Mouse (Mus musculus): Measurements from ENCODE around the gene Rnf7. TPM values are rescaled to one million over a fixed set of nuclear protein-coding genes. Genes with fewer than 3 reads are reported as not detected.
"Not testable (repeated sequence)": the region's sequence is repeated elsewhere in the genome, so short reads cannot be mapped to it uniquely, and the experiment has no call there.

The Rnf7 gene
- 273 and 278 TPM in 2 replicates for polyA plus RNA-seq (2014; fragmentation: Nextera tagmentation; extraction: Ambion mirVana)

DNA sequence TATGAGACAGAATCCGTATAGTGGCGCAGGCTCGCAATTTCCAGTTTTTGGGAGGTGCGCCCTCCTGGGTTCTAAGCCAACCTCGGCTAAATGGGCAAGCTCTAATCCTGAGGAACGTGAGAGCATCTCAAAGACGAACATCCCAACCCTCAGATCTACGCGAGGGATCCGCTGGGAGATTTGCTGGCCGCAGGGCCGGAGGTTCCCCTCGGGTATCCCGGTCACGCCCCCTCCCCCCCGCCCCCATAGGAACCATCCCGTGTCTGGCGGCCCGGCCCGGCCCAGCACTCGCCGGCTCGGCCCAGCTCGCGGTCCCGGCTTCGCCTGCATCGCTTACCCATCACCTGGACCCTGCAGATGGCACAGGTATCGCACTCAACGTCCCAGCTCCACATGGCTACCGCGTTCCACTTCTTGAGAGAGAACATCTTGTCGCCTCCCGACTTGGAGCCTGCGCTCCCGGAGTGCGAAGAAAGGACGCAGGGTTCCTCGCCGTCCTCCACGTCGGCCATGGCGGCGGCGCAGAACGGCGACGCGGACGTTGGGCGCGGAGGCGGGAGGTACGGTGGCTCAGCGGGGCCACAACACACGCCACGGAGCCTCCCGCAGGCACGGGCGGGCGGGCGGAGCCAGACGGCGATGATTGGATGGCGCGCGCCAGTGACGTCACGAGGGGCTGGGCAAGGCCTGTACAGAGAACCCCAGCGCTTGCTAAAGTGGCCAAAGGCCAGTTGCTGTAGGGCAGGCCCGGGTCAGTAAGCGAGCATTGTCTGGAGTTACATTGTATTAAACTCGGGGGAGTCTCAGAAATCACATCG, at the start of gene Rnf7:
TSS of gene Rnf7 (minus strand) at position 605 of the 818 bp plus-strand sequence.
- H3K9me3 ChIP-seq (ENCODE audit: control insufficient read depth, low read length), result no peaks in the 10 kb centered on the region
- peak; percentile 98 for DNase-seq (ENCODE audit: low spot score)
- H3K9ac ChIP-seq (ENCODE audit: low read depth, low read length), result peak within 1 kb of the TSS; percentile 87
- H3K27me3 ChIP-seq (replicated peaks; ENCODE audit: control insufficient read depth, insufficient read depth, low read length), result no peaks in the 10 kb centered on the region
- under 1% methylated on average over 51 of the region's 74 CpGs for WGBS
- peak within 1 kb of the TSS; percentile 65 for H3K4me2 ChIP-seq (ENCODE audit: low read depth, low read length)
- H3K4me3 ChIP-seq (ENCODE audit: low read depth, low read length), result peak within 1 kb of the TSS; percentile 82
- peak within 1 kb of the TSS; percentile 89 for H3K27ac ChIP-seq (replicated peaks; ENCODE audit: low read depth, low read length)
- peaks cover 9% of the 10 kb centered on the region for H3K4me1 ChIP-seq (ENCODE audit: control insufficient read depth, insufficient read depth, low read length)
- H3K36me3 ChIP-seq (ENCODE audit: control insufficient read depth, insufficient read depth, low read length), result peaks cover 16% of the 10 kb centered on the region; the same call in 1 of the 2 replicates
- peak; percentile 98 for ATAC-seq (ENCODE audit: low read depth)

DNA sequence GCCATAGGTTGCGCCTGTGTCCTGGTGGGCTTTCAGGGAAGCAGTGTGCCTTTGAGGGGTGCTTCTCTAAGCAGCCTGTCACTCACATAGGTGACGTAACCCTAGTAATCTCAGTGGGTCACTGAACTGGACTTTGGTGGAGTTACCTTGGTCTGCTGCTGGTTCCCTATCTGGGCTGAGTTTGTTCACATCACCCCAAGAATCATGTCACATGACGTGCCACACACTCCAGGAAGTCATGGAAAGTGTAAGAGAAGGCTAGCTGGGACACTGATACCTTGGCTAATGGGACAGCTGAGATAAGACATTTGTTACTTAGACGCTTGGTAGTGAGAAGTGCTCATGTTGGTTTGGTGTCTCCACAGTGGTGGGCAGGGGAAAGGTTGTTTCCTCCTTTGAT, 47.5 kb upstream of the Rnf7 start:
- 82% methylated on average over 4 of the region's 4 CpGs for WGBS
- H3K4me2 ChIP-seq (ENCODE audit: low read depth, low read length), result no peak overlapping the region
- no peaks in the 10 kb centered on the region for H3K27me3 ChIP-seq (replicated peaks; ENCODE audit: control insufficient read depth, insufficient read depth, low read length)
- H3K9me3 ChIP-seq (ENCODE audit: control insufficient read depth, low read length), result no peaks in the 10 kb centered on the region
- no peak overlapping the region for H3K27ac ChIP-seq (replicated peaks; ENCODE audit: low read depth, low read length)
- peaks cover 9% of the 10 kb centered on the region; the same call in 1 of the 2 replicates for H3K4me1 ChIP-seq (ENCODE audit: control insufficient read depth, insufficient read depth, low read length)
- no peak overlapping the region for H3K9ac ChIP-seq (ENCODE audit: low read depth, low read length)
- H3K4me3 ChIP-seq (ENCODE audit: low read depth, low read length), result no peak overlapping the region
- ATAC-seq (ENCODE audit: low read depth), result no peak
- no peak for DNase-seq (ENCODE audit: low spot score)
- H3K36me3 ChIP-seq (ENCODE audit: control insufficient read depth, insufficient read depth, low read length), result no peaks in the 10 kb centered on the region

DNA sequence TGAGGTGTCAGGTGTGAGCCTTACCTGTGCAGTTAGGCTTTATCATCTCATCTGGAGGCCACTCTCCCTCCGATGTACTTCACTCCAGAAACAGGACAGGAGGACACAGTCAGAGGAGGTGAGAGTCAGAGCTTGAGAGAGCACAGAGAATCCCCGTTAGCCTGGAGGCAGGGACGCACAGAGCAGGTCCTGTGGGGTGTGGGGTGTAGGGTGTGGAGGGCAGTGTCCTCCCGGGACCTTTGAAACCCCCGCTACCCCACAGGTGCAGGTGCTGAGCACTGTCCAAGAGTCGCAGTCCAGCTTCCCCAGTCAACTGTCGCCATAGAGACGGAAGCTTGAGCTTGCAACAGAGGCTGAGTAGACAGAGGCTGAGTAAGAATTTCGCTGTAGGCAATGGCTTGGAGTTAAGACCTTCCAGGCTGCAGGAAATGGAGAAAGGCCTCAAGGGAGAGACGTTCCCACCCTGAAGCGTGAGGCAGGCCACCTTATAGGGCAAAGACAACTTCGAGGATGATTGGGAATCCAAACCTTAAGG, 46.6 kb upstream of the Rnf7 start, which contains the start of gene Gm28729:
TSS of gene Gm28729 (minus strand) at position 293 of the 535 bp plus-strand sequence.
- Histone ChIP-seq H3K4me1 (ENCODE audit: control insufficient read depth, insufficient read depth, low read length) (no peaks in the 10 kb centered on the region), H3K27ac (replicated peaks; ENCODE audit: low read depth, low read length) (no peak within 1 kb of the TSS), H3K9me3 (ENCODE audit: control insufficient read depth, low read length) (no peaks in the 10 kb centered on the region), H3K4me3 (ENCODE audit: low read depth, low read length) (no peak within 1 kb of the TSS), H3K36me3 (ENCODE audit: control insufficient read depth, insufficient read depth, low read length) (no peaks in the 10 kb centered on the region), H3K9ac (ENCODE audit: low read depth, low read length) (no peak within 1 kb of the TSS), H3K27me3 (replicated peaks; ENCODE audit: control insufficient read depth, insufficient read depth, low read length) (no peaks in the 10 kb centered on the region), H3K4me2 (ENCODE audit: low read depth, low read length) (no peak within 1 kb of the TSS)
- WGBS, result 42% methylated on average over 12 of the region's 12 CpGs
- DNase-seq (ENCODE audit: low spot score) (no peak), ATAC-seq (ENCODE audit: low read depth) (no peak)

DNA sequence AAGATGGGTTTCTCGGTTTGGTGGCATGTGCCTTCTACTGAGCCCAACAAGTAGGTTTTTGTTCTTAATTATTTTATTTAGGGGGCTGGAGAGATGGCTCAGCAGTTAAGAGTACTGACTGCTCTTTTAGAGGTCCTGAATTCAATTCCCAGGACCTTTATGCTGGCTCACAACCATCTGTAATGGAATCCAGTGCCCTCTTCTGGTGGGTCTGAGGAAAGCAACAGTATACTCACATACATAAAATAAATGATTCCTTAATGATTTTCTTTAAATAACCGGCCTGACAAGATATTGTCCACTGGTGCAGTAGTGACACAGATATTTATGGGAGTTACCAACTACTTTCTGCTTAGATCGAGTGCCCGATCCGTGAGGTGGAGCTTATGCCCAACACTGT, 44.7 kb upstream of the Rnf7 start:
- Histone ChIP-seq H3K27me3 (replicated peaks; ENCODE audit: control insufficient read depth, insufficient read depth, low read length) (no peaks in the 10 kb centered on the region), H3K9me3 (ENCODE audit: control insufficient read depth, low read length) (no peaks in the 10 kb centered on the region), H3K4me1 (ENCODE audit: control insufficient read depth, insufficient read depth, low read length) (no peaks in the 10 kb centered on the region), H3K4me3 (ENCODE audit: low read depth, low read length) (no peak overlapping the region), H3K4me2 (ENCODE audit: low read depth, low read length) (no peak overlapping the region), H3K9ac (ENCODE audit: low read depth, low read length) (no peak overlapping the region), H3K36me3 (ENCODE audit: control insufficient read depth, insufficient read depth, low read length) (no peaks in the 10 kb centered on the region), H3K27ac (replicated peaks; ENCODE audit: low read depth, low read length) (no peak overlapping the region)
- ATAC-seq (ENCODE audit: low read depth) (no peak), DNase-seq (ENCODE audit: low spot score) (no peak)
- WGBS, result 91% methylated on average over 5 of the region's 5 CpGs

DNA sequence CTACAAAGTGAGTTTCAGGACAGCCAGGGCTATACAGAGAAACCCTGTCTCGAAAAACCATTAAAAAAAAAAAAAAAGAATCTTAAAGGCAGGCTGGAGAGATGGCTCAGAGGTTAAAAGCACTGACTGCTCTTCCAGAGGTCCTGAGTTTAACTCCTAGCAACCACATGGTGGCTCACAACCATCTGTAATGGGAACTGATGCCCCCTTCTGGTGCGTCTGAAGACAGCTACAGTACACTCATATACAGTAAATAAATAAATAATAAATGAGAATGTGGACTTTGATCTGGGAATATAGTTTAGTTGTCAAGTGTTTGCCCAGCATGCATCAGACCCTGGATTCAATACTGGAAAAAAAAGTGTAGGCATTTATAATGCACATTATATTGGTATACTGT, 43.1 kb upstream of the Rnf7 start:
- not testable (repeated sequence) for H3K9ac ChIP-seq (ENCODE audit: low read depth, low read length); H3K9me3 ChIP-seq (ENCODE audit: control insufficient read depth, low read length); H3K4me3 ChIP-seq (ENCODE audit: low read depth, low read length); DNase-seq (ENCODE audit: low spot score); H3K27me3 ChIP-seq (replicated peaks; ENCODE audit: control insufficient read depth, insufficient read depth, low read length); H3K4me1 ChIP-seq (ENCODE audit: control insufficient read depth, insufficient read depth, low read length); H3K27ac ChIP-seq (replicated peaks; ENCODE audit: low read depth, low read length); H3K4me2 ChIP-seq (ENCODE audit: low read depth, low read length); ATAC-seq (ENCODE audit: low read depth); H3K36me3 ChIP-seq (ENCODE audit: control insufficient read depth, insufficient read depth, low read length)
- WGBS, result 79% methylated on average over 2 of the region's 2 CpGs

DNA sequence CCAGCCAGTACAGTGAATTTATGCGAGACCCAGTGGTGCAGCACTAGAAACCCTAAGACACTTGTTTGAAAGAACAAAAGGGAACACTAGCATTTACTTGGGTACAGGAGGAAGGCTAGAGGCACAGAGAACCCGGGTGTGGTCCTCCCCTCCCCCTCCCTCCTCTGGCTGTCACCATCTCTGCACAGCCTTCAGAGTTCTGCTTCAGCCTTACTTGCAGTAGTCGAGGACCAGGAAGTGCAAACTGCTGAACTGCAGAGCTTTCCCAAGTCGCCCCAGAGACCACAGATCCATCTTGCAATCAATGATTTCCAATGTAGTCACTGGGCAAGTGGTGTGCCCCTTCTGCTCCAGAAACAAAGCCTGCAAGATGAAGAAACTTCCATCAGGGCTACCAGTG, 39.0 kb upstream of the Rnf7 start:
- no peaks in the 10 kb centered on the region for H3K27me3 ChIP-seq (replicated peaks; ENCODE audit: control insufficient read depth, insufficient read depth, low read length)
- H3K4me3 ChIP-seq (ENCODE audit: low read depth, low read length), result no peak overlapping the region
- no peaks in the 10 kb centered on the region for H3K36me3 ChIP-seq (ENCODE audit: control insufficient read depth, insufficient read depth, low read length)
- H3K9ac ChIP-seq (ENCODE audit: low read depth, low read length), result no peak overlapping the region
- DNase-seq (ENCODE audit: low spot score) (no peak), ATAC-seq (ENCODE audit: low read depth) (no peak)
- H3K4me1 ChIP-seq (ENCODE audit: control insufficient read depth, insufficient read depth, low read length), result no peaks in the 10 kb centered on the region
- H3K9me3 ChIP-seq (ENCODE audit: control insufficient read depth, low read length), result no peaks in the 10 kb centered on the region
- H3K4me2 ChIP-seq (ENCODE audit: low read depth, low read length), result no peak overlapping the region
- no peak overlapping the region for H3K27ac ChIP-seq (replicated peaks; ENCODE audit: low read depth, low read length)
- WGBS, result 35% methylated on average over 4 of the region's 4 CpGs

DNA sequence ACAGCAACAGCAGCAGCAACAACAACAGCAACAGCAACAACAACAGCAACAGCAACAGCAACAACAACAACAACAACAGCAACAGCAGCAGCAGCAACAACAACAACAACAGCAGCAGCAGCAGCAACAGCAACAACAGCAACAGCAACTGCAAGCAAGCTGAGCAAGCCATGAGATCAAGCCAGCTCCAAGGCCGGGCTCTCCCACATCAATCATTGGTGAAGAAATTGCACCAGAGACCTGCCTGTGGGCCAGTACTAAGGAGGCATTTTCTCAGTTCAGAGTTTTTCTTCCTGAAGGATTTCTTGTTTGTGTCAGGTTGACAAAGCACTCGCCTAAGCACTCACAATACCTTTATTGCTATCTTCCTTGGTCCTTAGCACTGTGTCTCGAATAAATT, 38.3 kb upstream of the Rnf7 start:
- no peak for ATAC-seq (ENCODE audit: low read depth)
- no peak for DNase-seq (ENCODE audit: low spot score)
- 68% methylated on average over 3 of the region's 3 CpGs for WGBS
- no peaks in the 10 kb centered on the region for H3K9me3 ChIP-seq (ENCODE audit: control insufficient read depth, low read length)
- no peak overlapping the region for H3K4me3 ChIP-seq (ENCODE audit: low read depth, low read length)
- H3K27ac ChIP-seq (replicated peaks; ENCODE audit: low read depth, low read length), result no peak overlapping the region
- no peaks in the 10 kb centered on the region for H3K27me3 ChIP-seq (replicated peaks; ENCODE audit: control insufficient read depth, insufficient read depth, low read length)
- H3K9ac ChIP-seq (ENCODE audit: low read depth, low read length), result no peak overlapping the region
- H3K36me3 ChIP-seq (ENCODE audit: control insufficient read depth, insufficient read depth, low read length), result no peaks in the 10 kb centered on the region
- H3K4me2 ChIP-seq (ENCODE audit: low read depth, low read length), result no peak overlapping the region
- H3K4me1 ChIP-seq (ENCODE audit: control insufficient read depth, insufficient read depth, low read length), result no peaks in the 10 kb centered on the region

DNA sequence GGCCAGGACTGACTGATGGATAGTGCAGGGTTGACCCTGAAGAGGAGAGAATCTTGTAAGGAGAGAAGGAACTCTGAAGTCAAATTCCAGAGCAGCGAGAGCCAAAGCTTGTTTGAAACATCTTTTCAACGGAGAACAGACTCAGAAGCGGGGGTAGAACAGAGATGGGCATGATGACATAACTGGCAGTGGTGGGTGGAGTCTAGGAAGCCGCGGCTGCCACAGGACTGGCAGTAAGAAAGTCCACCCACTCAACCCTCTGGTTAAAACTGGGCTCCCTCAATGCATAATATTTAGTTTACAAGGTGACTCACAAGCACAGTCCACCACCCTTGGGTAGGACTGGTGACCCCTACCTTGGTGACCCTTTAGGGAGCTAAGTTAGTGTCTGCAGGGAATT, 37.3 kb upstream of the Rnf7 start:
- 85% methylated on average over 5 of the region's 5 CpGs for WGBS
- no peak for DNase-seq (ENCODE audit: low spot score)

DNA sequence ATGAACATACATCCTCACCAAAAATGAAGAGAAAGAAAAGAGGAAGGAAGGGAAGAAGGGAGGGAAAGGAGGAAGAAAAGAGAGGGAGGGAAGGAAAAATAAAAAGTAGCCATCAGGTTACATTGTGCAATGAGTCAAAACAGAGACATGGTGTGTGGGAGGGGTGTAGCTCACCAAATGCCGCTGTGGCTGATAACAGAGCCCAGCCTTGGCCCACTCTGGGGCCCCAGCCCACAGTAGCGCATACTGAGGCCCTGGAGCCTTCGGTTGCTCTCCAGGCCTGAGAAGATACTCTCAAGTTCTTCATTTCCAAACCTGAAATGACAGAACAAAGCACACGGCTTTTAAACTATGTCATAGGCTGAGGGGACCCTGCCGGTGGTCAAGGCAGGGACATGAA, 35.8 kb upstream of the Rnf7 start:
- Histone ChIP-seq H3K27ac (replicated peaks; ENCODE audit: low read depth, low read length) (no peak overlapping the region), H3K4me2 (ENCODE audit: low read depth, low read length) (no peak overlapping the region), H3K36me3 (ENCODE audit: control insufficient read depth, insufficient read depth, low read length) (no peaks in the 10 kb centered on the region), H3K27me3 (replicated peaks; ENCODE audit: control insufficient read depth, insufficient read depth, low read length) (no peaks in the 10 kb centered on the region), H3K9me3 (ENCODE audit: control insufficient read depth, low read length) (no peaks in the 10 kb centered on the region), H3K4me3 (ENCODE audit: low read depth, low read length) (no peak overlapping the region), H3K4me1 (ENCODE audit: control insufficient read depth, insufficient read depth, low read length) (no peaks in the 10 kb centered on the region), H3K9ac (ENCODE audit: low read depth, low read length) (no peak overlapping the region)
- no peak for ATAC-seq (ENCODE audit: low read depth)
- WGBS, result 87% methylated on average over 5 of the region's 5 CpGs
- no peak for DNase-seq (ENCODE audit: low spot score)

More for the DNA sequence above, 37.3 kb upstream of the Rnf7 start:
- H3K4me3 ChIP-seq (ENCODE audit: low read depth, low read length), result no peak overlapping the region
- H3K27me3 ChIP-seq (replicated peaks; ENCODE audit: control insufficient read depth, insufficient read depth, low read length), result no peaks in the 10 kb centered on the region
- no peaks in the 10 kb centered on the region for H3K9me3 ChIP-seq (ENCODE audit: control insufficient read depth, low read length)
- no peaks in the 10 kb centered on the region for H3K36me3 ChIP-seq (ENCODE audit: control insufficient read depth, insufficient read depth, low read length)
- ATAC-seq (ENCODE audit: low read depth), result no peak
- no peak overlapping the region for H3K4me2 ChIP-seq (ENCODE audit: low read depth, low read length)
- H3K4me1 ChIP-seq (ENCODE audit: control insufficient read depth, insufficient read depth, low read length), result no peaks in the 10 kb centered on the region
- H3K27ac ChIP-seq (replicated peaks; ENCODE audit: low read depth, low read length), result no peak overlapping the region
- no peak overlapping the region for H3K9ac ChIP-seq (ENCODE audit: low read depth, low read length)

Data from embryonic facial prominence, embryonic 14.5 days (tissue).